Mouse (Mus musculus) hindbrain, embryonic 13.5 days (tissue): Measurements from ENCODE around the gene Tomm70a. TPM values are rescaled to one million over a fixed set of nuclear protein-coding genes. Genes with fewer than 3 reads are reported as not detected.

Experiments
- polyA plus RNA-seq: library from polyadenylated mRNA; unstranded; fragments of >200 nt; fragmentation: Nextera tagmentation; extraction: Ambion mirVana; gene quantifications from 2 replicates; pipeline ENCODE4 v1.2.1, GENCODE M21; 2015

Tomm70a gene
- polyA plus RNA-seq, 1 experiment from 2014 or later, result 54.7 TPM

Other genes with a start within 250 kb of the Tomm70a start
- 6.1 and 9.0 TPM in 2 replicates for gene Tmem45a, start 235.5 kb upstream of the Tomm70a start, polyA plus RNA-seq
- 0.44 TPM in 1 of 2 replicates, not detected in the other for gene Lnp1, start 193.6 kb upstream of the Tomm70a start, polyA plus RNA-seq
- gene Tmem45a2, start 50.3 kb upstream of the Tomm70a start, polyA plus RNA-seq, result 0.08 and 0.17 TPM in 2 replicates
- 39.9 and 45.0 TPM in 2 replicates for gene Nit2, start 45.6 kb downstream of the Tomm70a start, polyA plus RNA-seq
- gene Tbc1d23, start 109.8 kb downstream of the Tomm70a start, polyA plus RNA-seq, result 29.0 and 33.5 TPM in 2 replicates
- gene Tmem30c, start 171.2 kb downstream of the Tomm70a start, polyA plus RNA-seq, result 0.12 and 0.18 TPM in 2 replicates
- 3.3 and 3.6 TPM in 2 replicates for gene Filip1l, start 231.4 kb downstream of the Tomm70a start, polyA plus RNA-seq